Mouse (Mus musculus): ENCODE results near the gene Syne4.

GRCm38 (mm10) chr7:30325364-30325763 lies 10.8 kb downstream of the Syne4 start:
- TF ChIP-seq CTCF (IDR thresholded peaks at IDR 0.05; ENCODE audit: control insufficient read depth, insufficient read depth, insufficient read length) (no peak), USF1 (IDR thresholded peaks at IDR 0.05; ENCODE audit: low read depth) (no peak), CEBPB (IDR thresholded peaks at IDR 0.05; ENCODE audit: low read depth) (no peak)

Measured in C2C12 (cell line).